Mouse (Mus musculus): ENCODE data around the gene Sorcs1.

DNA sequence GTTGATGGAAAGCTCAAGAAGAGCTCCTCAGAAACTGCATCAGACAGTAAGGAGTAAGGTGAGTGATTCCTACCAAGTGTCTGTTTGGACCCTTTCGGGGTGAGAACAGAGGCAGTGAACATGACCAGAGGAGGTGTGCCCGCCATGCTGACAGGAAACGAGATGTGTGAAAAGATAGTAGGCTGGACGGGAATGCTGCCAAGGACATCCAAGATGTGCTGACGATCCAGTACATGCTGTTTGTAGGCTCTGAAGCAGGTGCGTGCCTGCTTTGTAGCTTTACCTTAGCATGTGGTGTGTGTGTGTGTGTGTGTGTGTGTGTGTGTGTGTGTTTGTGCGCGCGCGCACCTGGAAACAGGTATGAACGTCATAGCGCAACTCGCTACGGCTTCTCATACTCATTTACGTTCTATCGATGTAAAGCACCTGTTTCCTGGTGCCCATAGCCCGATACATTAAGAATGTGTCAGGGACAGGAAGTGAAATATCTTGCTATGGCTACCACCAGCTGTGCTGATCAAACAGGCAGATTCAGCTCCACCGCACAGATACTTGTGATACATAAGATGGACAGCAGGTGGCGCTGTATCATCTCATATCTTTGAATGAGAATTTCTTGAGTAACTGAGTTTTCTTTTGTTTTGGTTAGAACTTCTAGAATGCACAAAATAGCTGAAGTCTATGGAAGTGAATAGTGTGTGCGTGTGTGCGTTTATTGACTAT, 493.4 kb downstream of the Sorcs1 start:
- TF ChIP-seq MAX (IDR thresholded peaks at IDR 0.05) (no peak), CTCF (IDR thresholded peaks at IDR 0.05; ENCODE audit: control insufficient read depth, insufficient read depth, insufficient read length) (no peak), MYOG (IDR thresholded peaks at IDR 0.05; ENCODE audit: control insufficient read depth, extremely low read depth, insufficient read length) (no peak), CEBPB (IDR thresholded peaks at IDR 0.05; ENCODE audit: low read depth) (no peak), USF1 (IDR thresholded peaks at IDR 0.05; ENCODE audit: low read depth) (no peak), MYOD1 (IDR thresholded peaks at IDR 0.05; ENCODE audit: control insufficient read depth, insufficient read length, low read depth) (no peak), FOSL1 (IDR thresholded peaks at IDR 0.05; ENCODE audit: insufficient read depth, low read length, poor library complexity, severe bottlenecking) (no peak)

All from C2C12 (cell line).